Mouse (Mus musculus): Measurements from ENCODE around the gene Pdcl2.

- TF ChIP-seq CTCF (IDR thresholded peaks at IDR 0.05; ENCODE audit: borderline replicate concordance, extremely low read depth, insufficient read depth, insufficient read length) (no peak), POLR2A (IDR thresholded peaks at IDR 0.05; ENCODE audit: borderline replicate concordance, extremely low read depth, insufficient read depth, insufficient read length, poor library complexity, severe bottlenecking) (no peak)
Measured at GRCm38 (mm10) chr5:76337100-76337499, 6.1 kb upstream of the Pdcl2 start.

Data from brain, embryonic 14.5 days (tissue).